Mouse (Mus musculus): Measurements from ENCODE around the gene Tecr. TPM values are rescaled to one million over a fixed set of nuclear protein-coding genes. Genes with fewer than 3 reads are reported as not detected.

The Tecr gene
- polyA plus RNA-seq, 1 experiment from 2014 or later, result 544 TPM

GRCm38 (mm10) chr8:83593325-83594166 is 14.2 kb downstream of the Tecr start:
- Histone ChIP-seq H3K9me3 (no peaks in the 10 kb centered on the region), H3K9ac (peak overlapping the region; percentile 58), H3K4me1 (peaks cover 27% of the 10 kb centered on the region), H3K27me3 (no peaks in the 10 kb centered on the region), H3K27ac (peak overlapping the region; percentile 90), H3K4me3 (peak overlapping the region; percentile 77), H3K4me2 (peak overlapping the region; percentile 63), H3K36me3 (peaks cover 6% of the 10 kb centered on the region; the same call in 1 of the 2 replicates)
- ATAC-seq (ENCODE audit: insufficient number of reproducible peaks, low FRiP score, low TSS enrichment, low read depth), result no peak
- 5% methylated on average over 22 of the region's 22 CpGs for WGBS

- peaks cover 6% of the 10 kb centered on the region; the same call in 1 of the 2 replicates for H3K36me3 ChIP-seq
- WGBS, result 46% methylated on average over 3 of the region's 3 CpGs
- H3K27ac ChIP-seq, result peak overlapping the region; percentile 33
- ATAC-seq (ENCODE audit: insufficient number of reproducible peaks, low FRiP score, low TSS enrichment, low read depth), result no peak
- H3K4me1 ChIP-seq, result peaks cover 27% of the 10 kb centered on the region
- H3K9ac ChIP-seq, result peak overlapping the region; percentile 35
- no peaks in the 10 kb centered on the region for H3K9me3 ChIP-seq
- H3K4me3 ChIP-seq, result peak overlapping the region; percentile 77
- peak overlapping the region; percentile 63 for H3K4me2 ChIP-seq
- no peaks in the 10 kb centered on the region for H3K27me3 ChIP-seq
Measured at GRCm38 (mm10) chr8:83592682-83593081, 15.1 kb downstream of the Tecr start.

GRCm38 (mm10) chr8:83590488-83591023 is 17.2 kb downstream of the Tecr start:
- no peak overlapping the region for H3K27ac ChIP-seq
- H3K36me3 ChIP-seq, result peaks cover 9% of the 10 kb centered on the region; the same call in 1 of the 2 replicates
- no peak overlapping the region for H3K4me2 ChIP-seq
- H3K9me3 ChIP-seq, result no peaks in the 10 kb centered on the region
- no peak overlapping the region for H3K4me3 ChIP-seq
- H3K27me3 ChIP-seq, result no peaks in the 10 kb centered on the region
- ATAC-seq (ENCODE audit: insufficient number of reproducible peaks, low FRiP score, low TSS enrichment, low read depth), result no peak
- no peak overlapping the region for H3K9ac ChIP-seq
- 81% methylated on average over 7 of the region's 7 CpGs for WGBS
- peaks cover 33% of the 10 kb centered on the region for H3K4me1 ChIP-seq

- Histone ChIP-seq H3K36me3 (peaks cover 19% of the 10 kb centered on the region), H3K4me1 (peaks cover 32% of the 10 kb centered on the region), H3K9me3 (no peaks in the 10 kb centered on the region), H3K9ac (no peak overlapping the region), H3K4me3 (no peak overlapping the region), H3K4me2 (no peak overlapping the region), H3K27me3 (no peaks in the 10 kb centered on the region), H3K27ac (no peak overlapping the region)
- ATAC-seq (ENCODE audit: insufficient number of reproducible peaks, low FRiP score, low TSS enrichment, low read depth), result no peak
- WGBS, result 89% methylated on average over 5 of the region's 5 CpGs
Measured at GRCm38 (mm10) chr8:83588886-83589285, 18.9 kb downstream of the Tecr start.

- Histone ChIP-seq H3K9ac (no peak overlapping the region), H3K9me3 (no peaks in the 10 kb centered on the region), H3K36me3 (peaks cover 24% of the 10 kb centered on the region), H3K4me2 (no peak overlapping the region), H3K4me3 (no peak overlapping the region), H3K27ac (no peak overlapping the region), H3K4me1 (peaks cover 30% of the 10 kb centered on the region), H3K27me3 (no peaks in the 10 kb centered on the region)
- ATAC-seq (ENCODE audit: insufficient number of reproducible peaks, low FRiP score, low TSS enrichment, low read depth), result no peak
- WGBS, result 72% methylated on average over 6 of the region's 6 CpGs
Measured at GRCm38 (mm10) chr8:83587644-83588043, 20.1 kb downstream of the Tecr start.

- Histone ChIP-seq H3K9ac (no peak overlapping the region), H3K4me1 (peaks cover 23% of the 10 kb centered on the region), H3K9me3 (no peaks in the 10 kb centered on the region), H3K27ac (no peak overlapping the region), H3K4me2 (no peak overlapping the region), H3K36me3 (peaks cover 24% of the 10 kb centered on the region), H3K4me3 (no peak overlapping the region), H3K27me3 (no peaks in the 10 kb centered on the region)
- WGBS, result 69% methylated on average over 3 of the region's 3 CpGs
- no peak for ATAC-seq (ENCODE audit: insufficient number of reproducible peaks, low FRiP score, low TSS enrichment, low read depth)
Measured at GRCm38 (mm10) chr8:83585333-83585732, 22.4 kb downstream of the Tecr start.

- Histone ChIP-seq H3K4me2 (no peak overlapping the region), H3K27ac (no peak overlapping the region), H3K9ac (no peak overlapping the region), H3K4me3 (no peak overlapping the region), H3K9me3 (no peaks in the 10 kb centered on the region), H3K36me3 (peaks cover 24% of the 10 kb centered on the region), H3K4me1 (peaks cover 25% of the 10 kb centered on the region), H3K27me3 (no peaks in the 10 kb centered on the region)
- no peak for ATAC-seq (ENCODE audit: insufficient number of reproducible peaks, low FRiP score, low TSS enrichment, low read depth)
- 91% methylated on average over 1 of the region's 1 CpGs for WGBS
Measured at GRCm38 (mm10) chr8:83584771-83585170, 23.0 kb downstream of the Tecr start.

GRCm38 (mm10) chr8:83583236-83583635 is 24.5 kb downstream of the Tecr start:
- Histone ChIP-seq H3K27me3 (no peaks in the 10 kb centered on the region), H3K4me3 (no peak overlapping the region), H3K9me3 (no peaks in the 10 kb centered on the region), H3K4me2 (no peak overlapping the region), H3K27ac (no peak overlapping the region), H3K4me1 (peaks cover 34% of the 10 kb centered on the region), H3K36me3 (peaks cover 18% of the 10 kb centered on the region), H3K9ac (no peak overlapping the region; the same call in 1 of the 2 replicates)
- ATAC-seq (ENCODE audit: insufficient number of reproducible peaks, low FRiP score, low TSS enrichment, low read depth), result no peak
- WGBS, result 85% methylated on average over 15 of the region's 15 CpGs

GRCm38 (mm10) chr8:83582226-83582625 is 25.5 kb downstream of the Tecr start:
- no peak overlapping the region for H3K4me2 ChIP-seq

GRCm38 (mm10) chr8:83580826-83581225 is 26.9 kb downstream of the Tecr start:
- no peak overlapping the region for H3K4me3 ChIP-seq
- peaks cover 18% of the 10 kb centered on the region for H3K36me3 ChIP-seq
- no peak overlapping the region for H3K27ac ChIP-seq
- no peak for ATAC-seq (ENCODE audit: insufficient number of reproducible peaks, low FRiP score, low TSS enrichment, low read depth)
- H3K4me1 ChIP-seq, result peaks cover 49% of the 10 kb centered on the region
- no peak overlapping the region for H3K9ac ChIP-seq
- WGBS, result 87% methylated on average over 8 of the region's 8 CpGs
- no peak overlapping the region for H3K4me2 ChIP-seq
- H3K9me3 ChIP-seq, result no peaks in the 10 kb centered on the region
- no peaks in the 10 kb centered on the region for H3K27me3 ChIP-seq

More at GRCm38 (mm10) chr8:83582226-83582625, 25.5 kb downstream of the Tecr start:
- H3K9me3 ChIP-seq, result no peaks in the 10 kb centered on the region
- ATAC-seq (ENCODE audit: insufficient number of reproducible peaks, low FRiP score, low TSS enrichment, low read depth), result no peak
- WGBS, result 77% methylated on average over 8 of the region's 8 CpGs
- H3K4me1 ChIP-seq, result peaks cover 40% of the 10 kb centered on the region
- no peak overlapping the region for H3K9ac ChIP-seq
- H3K4me3 ChIP-seq, result no peak overlapping the region
- H3K27ac ChIP-seq, result no peak overlapping the region
- peaks cover 18% of the 10 kb centered on the region for H3K36me3 ChIP-seq
- H3K27me3 ChIP-seq, result no peaks in the 10 kb centered on the region

GRCm38 (mm10) chr8:83579676-83580075 is 28.1 kb downstream of the Tecr start:
- no peak for ATAC-seq (ENCODE audit: insufficient number of reproducible peaks, low FRiP score, low TSS enrichment, low read depth)

More at GRCm38 (mm10) chr8:83579676-83580075, 28.1 kb downstream of the Tecr start:
- peaks cover 55% of the 10 kb centered on the region for H3K4me1 ChIP-seq
- no peaks in the 10 kb centered on the region for H3K27me3 ChIP-seq
- no peak overlapping the region for H3K4me2 ChIP-seq
- H3K27ac ChIP-seq, result no peak overlapping the region
- H3K4me3 ChIP-seq, result no peak overlapping the region
- H3K36me3 ChIP-seq, result peaks cover 9% of the 10 kb centered on the region
- 78% methylated on average over 8 of the region's 8 CpGs for WGBS
- H3K9ac ChIP-seq, result no peak overlapping the region
- no peaks in the 10 kb centered on the region for H3K9me3 ChIP-seq
